Mouse (Mus musculus) kidney, adult 2 months (tissue): ENCODE results near the gene Cd52. TPM values are rescaled to one million over a fixed set of nuclear protein-coding genes. Genes with fewer than 3 reads are reported as not detected.
A peak's percentile ranks its signal among the peaks of the same experiment; 100 is the strongest.

Source experiments
- DNase-seq: peaks from one replicate; pipeline ENCODE4 v3.0.0; 2021
- H3K27ac ChIP-seq: fragments of 200-500 bp; 2 replicates; pipeline ENCODE4 v1.5.1; 2012; ENCODE audit warnings: low read depth, low read length, control low read depth, inconsistent platforms; ENCODE audit not compliant: insufficient read depth
- H3K27me3 ChIP-seq: fragments of 200-500 bp; replicated peaks from 2 replicates; pipeline ENCODE4 v1.6.1; 2012; ENCODE audit warnings: mild to moderate bottlenecking, moderate library complexity, low read length, inconsistent platforms; ENCODE audit not compliant: control insufficient read depth, insufficient read depth
- H3K36me3 ChIP-seq: fragments of 200-500 bp; 2 replicates; pipeline ENCODE4 v1.6.1; 2012; ENCODE audit warnings: mild to moderate bottlenecking, moderate library complexity, low read length, inconsistent platforms; ENCODE audit not compliant: control insufficient read depth, insufficient read depth
- H3K4me1 ChIP-seq: fragments of 200-500 bp; 2 replicates; pipeline ENCODE4 v1.6.1; 2011; ENCODE audit warnings: low read length; ENCODE audit not compliant: control insufficient read depth, insufficient read depth
- H3K4me3 ChIP-seq: fragments of 200-500 bp; 2 replicates; pipeline ENCODE4 v1.5.1; 2011; ENCODE audit warnings: mild to moderate bottlenecking, low read depth, low read length, control low read depth; ENCODE audit not compliant: insufficient read depth
- CTCF ChIP-seq: fragments of 200-500 bp; conservative IDR thresholded peaks from 2 replicates; pipeline ENCODE4 v1.5.1; 2011; ENCODE audit warnings: low read depth, mild to moderate bottlenecking, control low read depth, low read length, moderate library complexity, mixed read lengths; ENCODE audit not compliant: insufficient read depth, insufficient read length
- POLR2A ChIP-seq: fragments of 200-500 bp; IDR thresholded peaks from one replicate; pipeline ENCODE4 v1.6.1; 2011; ENCODE audit warnings: low read depth, low read length, control low read depth
- WGBS: fragments of 180-500 bp; shearing (Covaris S2); methylation state at CpG from one replicate; pipeline ENCODE4 v1.1.7; 2018; 5-methylcytosine and 5-hydroxymethylcytosine counted together
- polyA plus RNA-seq: library from polyadenylated mRNA; depleted of rRNA; stranded (reverse); fragments of >200 nt; gene quantifications from 2 replicates; pipeline ENCODE4 v1.2.3, GENCODE M21; 2012

Gene Cd52
- polyA plus RNA-seq, 1 experiment, result 65.1 TPM

DNA sequence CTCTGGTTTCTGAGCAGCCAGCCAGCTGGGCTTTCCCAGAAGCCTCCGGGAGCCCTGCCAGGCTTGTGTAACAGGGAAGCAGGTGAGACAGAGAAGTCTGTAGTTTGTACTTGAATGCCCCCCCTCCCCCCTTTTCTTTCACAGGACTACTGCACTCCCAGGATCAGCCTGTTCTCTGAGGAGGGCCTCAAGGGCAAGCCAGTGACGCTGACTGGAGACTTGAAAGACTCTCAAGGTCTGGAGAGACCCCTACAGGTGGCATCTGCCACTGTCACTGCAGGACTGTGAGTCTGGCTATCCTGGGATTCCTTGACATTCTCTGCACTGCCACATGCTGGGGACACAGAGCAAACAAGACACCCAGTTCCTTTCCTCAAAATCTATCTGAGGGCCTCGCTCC lies 16.2 kb downstream of the Cd52 start:
- peak; percentile 76 for DNase-seq

DNA sequence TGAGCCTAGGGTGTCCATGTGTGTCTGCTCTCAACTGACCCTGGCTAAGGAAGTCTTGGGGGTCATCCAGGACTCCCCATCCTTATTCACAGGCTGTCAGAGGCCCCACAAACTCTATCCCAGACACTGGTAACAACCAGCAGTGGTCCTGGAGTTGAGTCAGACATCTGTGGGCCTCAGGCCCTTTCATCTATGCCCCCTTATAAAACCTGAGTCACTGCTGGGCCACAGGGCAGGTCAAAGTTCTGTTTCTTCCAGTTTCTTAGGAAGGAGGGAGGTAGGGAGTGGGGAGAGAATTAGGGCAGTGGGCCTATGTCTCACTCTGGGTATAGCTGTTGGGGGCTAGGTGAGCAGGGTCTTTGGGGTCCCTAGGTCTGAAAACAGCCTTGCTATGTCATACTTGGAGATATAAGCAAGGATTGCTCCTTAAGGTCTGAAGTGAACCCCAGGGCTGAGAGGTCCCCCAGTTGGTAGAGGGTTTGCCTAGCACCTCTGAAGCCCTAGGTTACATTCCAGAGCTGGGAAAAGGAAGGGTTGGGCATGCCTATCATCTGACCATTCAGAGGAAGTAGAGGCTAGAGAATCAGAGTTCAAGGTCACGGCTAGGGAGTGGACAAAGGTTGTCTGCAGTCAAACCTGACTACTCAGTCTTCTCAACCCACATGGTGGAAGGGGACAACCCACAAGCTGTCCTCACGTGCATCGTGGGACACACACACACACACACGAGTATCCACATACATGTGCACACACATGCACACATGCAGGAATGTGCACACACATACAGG lies 25.9 kb downstream of the Cd52 start:
- no peak overlapping the region for H3K27ac ChIP-seq
- H3K27me3 ChIP-seq, result no peaks in the 10 kb centered on the region
- no peak overlapping the region for H3K4me3 ChIP-seq
- no peak for DNase-seq
- TF ChIP-seq POLR2A, result no peak
- TF ChIP-seq CTCF, result no peak
- WGBS, result 84% methylated on average over 4 of the region's 4 CpGs
- no peaks in the 10 kb centered on the region for H3K36me3 ChIP-seq
- H3K4me1 ChIP-seq, result peaks cover 3% of the 10 kb centered on the region; the same call in 1 of the 2 replicates

More for the DNA sequence above, 16.2 kb downstream of the Cd52 start:
- 24% methylated on average over 3 of the region's 3 CpGs for WGBS
- no peaks in the 10 kb centered on the region for H3K27me3 ChIP-seq
- no peaks in the 10 kb centered on the region for H3K36me3 ChIP-seq
- no peak overlapping the region for H3K4me3 ChIP-seq
- no peaks in the 10 kb centered on the region; the same call in 1 of the 2 replicates for H3K4me1 ChIP-seq
- peak; percentile 66; the same call in 1 of the 2 replicates for TF ChIP-seq CTCF
- no peak for TF ChIP-seq POLR2A
- H3K27ac ChIP-seq, result no peak overlapping the region

DNA sequence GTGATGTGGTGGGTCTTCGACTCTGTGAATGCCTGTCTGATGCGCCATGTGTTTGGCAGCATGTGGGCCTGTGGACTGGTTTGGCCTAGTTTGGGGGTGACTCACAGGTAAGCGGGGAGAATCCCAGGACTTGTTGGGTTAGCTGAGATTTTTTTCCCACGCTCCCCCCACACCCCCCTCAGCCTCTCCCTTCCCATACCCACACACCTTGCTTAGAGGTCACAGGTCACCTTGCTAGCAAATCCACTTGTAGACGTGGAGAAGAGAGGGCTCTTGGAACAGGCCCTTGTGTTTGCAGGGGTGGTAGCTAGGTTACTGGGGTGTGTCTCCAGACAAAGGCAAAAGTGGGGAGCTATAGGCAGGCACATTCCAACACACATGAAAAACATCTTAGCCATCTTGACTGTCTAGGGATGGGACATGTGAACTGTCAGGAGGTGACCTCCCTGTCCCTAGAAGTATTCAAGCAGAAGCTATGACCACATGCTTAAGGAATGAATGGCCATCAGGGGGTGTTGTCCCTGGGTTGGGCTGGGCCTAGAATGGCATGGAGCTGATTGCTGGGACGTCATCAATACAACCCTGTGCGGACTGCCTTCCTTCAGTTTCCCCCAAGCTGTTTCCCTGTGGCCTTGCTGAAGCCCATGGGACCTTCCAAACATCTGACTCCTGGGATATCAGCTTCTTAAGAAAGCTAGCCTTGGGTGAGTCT lies 26.9 kb downstream of the Cd52 start:
- Histone ChIP-seq H3K36me3 (no peaks in the 10 kb centered on the region), H3K27me3 (no peaks in the 10 kb centered on the region), H3K27ac (no peak overlapping the region), H3K4me1 (peaks cover 3% of the 10 kb centered on the region; the same call in 1 of the 2 replicates), H3K4me3 (no peak overlapping the region)
- 86% methylated on average over 7 of the region's 7 CpGs for WGBS
- no peak for TF ChIP-seq CTCF
- no peak for TF ChIP-seq POLR2A
- no peak for DNase-seq

DNA sequence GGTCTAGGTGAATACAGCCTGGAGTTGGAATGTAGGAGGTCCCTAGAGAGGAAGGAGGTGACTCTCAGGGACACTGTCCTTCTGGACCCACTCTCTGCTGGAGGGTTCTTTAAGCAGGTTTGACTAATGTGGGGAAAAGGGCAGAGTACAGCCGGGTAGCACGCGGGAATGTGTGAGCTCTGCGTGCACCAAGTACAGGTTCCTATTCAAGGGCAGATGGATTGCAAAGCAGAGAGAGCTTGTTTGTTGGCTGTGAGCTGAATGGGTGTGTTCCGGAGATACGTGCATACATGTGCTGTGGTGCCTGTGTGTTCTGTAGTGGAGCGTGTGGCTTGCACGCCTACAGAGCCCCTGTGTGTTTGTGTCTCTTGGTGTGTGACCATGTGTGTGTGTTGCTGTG lies 27.5 kb downstream of the Cd52 start:
- Histone ChIP-seq H3K4me3 (no peak overlapping the region), H3K27ac (no peak overlapping the region)

DNA sequence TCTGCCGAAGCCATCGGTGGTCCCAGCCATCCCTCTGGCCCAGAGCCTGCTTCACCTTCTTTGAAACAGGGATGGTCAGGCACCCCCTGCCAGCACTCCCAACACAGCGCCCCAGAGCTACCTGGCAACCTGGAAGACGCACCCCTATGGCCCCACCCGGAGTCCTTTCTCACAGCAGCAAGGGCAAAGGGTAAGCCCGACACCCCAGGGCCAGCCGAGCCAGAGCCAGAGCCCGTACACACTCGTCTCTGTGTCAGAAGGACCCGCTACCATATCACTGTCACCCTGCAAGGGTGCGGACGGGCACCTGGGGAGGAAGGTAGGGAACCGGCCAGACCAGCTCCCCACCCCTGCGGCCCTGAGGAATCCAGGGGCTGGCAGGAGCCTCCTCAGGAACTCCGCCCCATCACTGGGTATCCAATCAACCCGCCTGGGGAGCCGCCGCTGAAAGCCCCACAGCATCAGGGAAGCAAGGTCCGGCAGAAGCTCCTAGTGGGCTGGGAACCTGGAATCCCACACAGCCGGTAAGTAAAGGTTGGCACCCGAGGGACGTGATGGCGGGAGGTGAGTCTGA lies 29.4 kb downstream of the Cd52 start:
- H3K4me1 ChIP-seq, result peaks cover 3% of the 10 kb centered on the region; the same call in 1 of the 2 replicates
- TF ChIP-seq POLR2A (no peak), CTCF (no peak)
- peak; percentile 48 for DNase-seq
- H3K36me3 ChIP-seq, result no peaks in the 10 kb centered on the region
- 17% methylated on average over 23 of the region's 23 CpGs for WGBS
- no peak overlapping the region for H3K27ac ChIP-seq
- H3K4me3 ChIP-seq, result no peak overlapping the region
- no peaks in the 10 kb centered on the region for H3K27me3 ChIP-seq

More for the DNA sequence above, 27.5 kb downstream of the Cd52 start:
- TF ChIP-seq POLR2A (no peak), CTCF (no peak)
- Histone ChIP-seq H3K27me3 (no peaks in the 10 kb centered on the region), H3K36me3 (no peaks in the 10 kb centered on the region), H3K4me1 (peaks cover 3% of the 10 kb centered on the region; the same call in 1 of the 2 replicates)
- DNase-seq, result peak; percentile 74
- WGBS, result 64% methylated on average over 8 of the region's 8 CpGs

DNA sequence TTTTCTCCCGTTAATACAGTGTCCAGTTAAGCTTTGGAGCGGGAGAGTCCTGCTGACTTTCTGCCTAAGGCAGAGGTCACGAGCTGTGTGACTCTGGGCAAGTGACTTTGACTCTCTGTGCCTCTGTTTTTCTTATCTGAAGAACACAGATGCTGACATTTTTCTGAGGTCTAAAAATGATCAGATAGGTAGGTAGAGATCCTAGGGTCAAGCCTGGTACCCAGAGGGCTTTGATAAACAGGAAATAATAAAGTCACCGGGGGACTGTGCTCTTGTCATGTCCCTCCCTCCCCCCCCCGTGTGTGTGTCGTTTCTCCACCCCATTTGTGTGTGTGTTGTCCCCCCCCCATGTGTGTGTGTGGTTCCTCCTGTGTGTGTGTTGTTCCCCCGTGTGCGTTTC lies 32.3 kb downstream of the Cd52 start:
- DNase-seq, result no peak
- H3K4me1 ChIP-seq, result peaks cover 1% of the 10 kb centered on the region; the same call in 1 of the 2 replicates
- 65% methylated on average over 8 of the region's 8 CpGs for WGBS
- no peak overlapping the region for H3K4me3 ChIP-seq
- no peaks in the 10 kb centered on the region for H3K27me3 ChIP-seq
- TF ChIP-seq POLR2A, result no peak
- no peak for TF ChIP-seq CTCF
- H3K27ac ChIP-seq, result no peak overlapping the region
- H3K36me3 ChIP-seq, result no peaks in the 10 kb centered on the region
